Mouse (Mus musculus) adrenal gland, postnatal 14 days (tissue): Measurements from ENCODE around the gene Lhfpl2. TPM values are rescaled to one million over a fixed set of nuclear protein-coding genes. Genes with fewer than 3 reads are reported as not detected.

Source experiments
- DNase-seq: peaks from one replicate; pipeline ENCODE4 v3.0.0; 2021; ENCODE audit warnings: mixed read lengths
- total RNA-seq: library from RNA; stranded (reverse); gene quantifications from 2 replicates; pipeline ENCODE4 v1.2.3, GENCODE M21; 2021

The Lhfpl2 gene
- total RNA-seq, 1 experiment from 2014 or later = 35.4 TPM

DNA sequence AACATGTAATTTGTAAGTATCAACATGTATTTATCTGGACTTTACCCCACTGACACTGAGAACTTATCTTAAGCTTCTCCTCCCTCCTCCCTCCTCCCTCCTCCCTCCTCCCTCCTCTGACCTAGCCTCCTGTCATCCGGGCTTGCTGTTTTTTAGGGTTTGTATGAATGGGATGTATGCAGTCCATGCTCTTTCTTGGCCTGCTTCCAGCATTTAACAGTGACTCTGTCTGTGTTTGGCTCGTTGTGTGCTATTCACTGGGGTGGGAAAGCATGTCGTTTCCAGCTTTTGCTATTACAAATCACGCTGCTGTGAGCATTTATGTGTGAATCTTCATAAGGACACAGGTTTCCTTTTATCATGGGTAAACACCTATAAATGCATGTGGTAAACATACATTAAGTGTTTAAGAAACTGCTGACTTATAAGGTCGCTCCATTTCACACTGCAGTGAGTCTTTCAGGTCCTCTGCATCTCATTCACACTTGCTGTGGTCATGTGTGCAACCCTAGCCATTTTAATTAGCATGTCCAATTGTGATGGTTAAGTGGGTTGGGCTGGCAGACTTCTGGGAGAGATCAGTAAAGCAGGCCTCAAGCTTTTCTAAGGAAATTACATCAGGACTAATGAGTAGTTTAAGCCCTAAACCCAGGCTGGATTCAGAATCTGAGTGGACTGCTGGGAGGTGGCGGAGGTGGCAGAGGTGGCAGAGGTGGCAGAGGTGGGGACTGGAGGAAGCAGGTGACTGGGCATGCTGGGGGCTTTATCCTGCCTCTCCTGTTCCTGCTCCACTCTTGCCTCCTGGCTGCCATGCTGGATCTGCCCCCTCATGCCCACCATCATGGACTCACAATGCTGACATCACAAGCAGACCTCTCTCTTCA lies 153.9 kb downstream of the Lhfpl2 start:
- DNase-seq = no peak

DNA sequence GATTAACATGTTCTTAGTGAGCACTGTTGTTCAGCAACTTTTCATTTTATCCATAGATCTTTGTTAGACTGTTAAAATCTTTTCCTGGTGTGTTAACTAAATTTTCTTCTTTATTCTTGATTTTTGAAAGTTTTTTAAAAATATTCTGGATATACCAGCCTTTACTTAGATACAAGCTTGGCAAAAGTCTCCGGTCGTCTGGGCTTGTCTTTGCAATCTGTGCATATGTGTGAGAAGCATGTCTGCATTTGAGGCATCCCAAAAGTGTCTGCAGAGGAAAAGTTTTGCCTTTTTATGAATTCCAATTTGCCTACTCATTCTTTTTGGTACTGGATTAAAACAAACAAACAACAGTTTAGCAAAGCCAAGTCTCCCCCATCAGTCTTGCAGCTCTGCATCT lies 154.6 kb downstream of the Lhfpl2 start:
- DNase-seq = no peak

GRCm38 (mm10) chr13:94212716-94213115 lies 155.1 kb downstream of the Lhfpl2 start:
- no peak for DNase-seq

- no peak for DNase-seq
These were observed 166.0 kb downstream of the Lhfpl2 start for GRCm38 (mm10) chr13:94223609-94224008.

DNA sequence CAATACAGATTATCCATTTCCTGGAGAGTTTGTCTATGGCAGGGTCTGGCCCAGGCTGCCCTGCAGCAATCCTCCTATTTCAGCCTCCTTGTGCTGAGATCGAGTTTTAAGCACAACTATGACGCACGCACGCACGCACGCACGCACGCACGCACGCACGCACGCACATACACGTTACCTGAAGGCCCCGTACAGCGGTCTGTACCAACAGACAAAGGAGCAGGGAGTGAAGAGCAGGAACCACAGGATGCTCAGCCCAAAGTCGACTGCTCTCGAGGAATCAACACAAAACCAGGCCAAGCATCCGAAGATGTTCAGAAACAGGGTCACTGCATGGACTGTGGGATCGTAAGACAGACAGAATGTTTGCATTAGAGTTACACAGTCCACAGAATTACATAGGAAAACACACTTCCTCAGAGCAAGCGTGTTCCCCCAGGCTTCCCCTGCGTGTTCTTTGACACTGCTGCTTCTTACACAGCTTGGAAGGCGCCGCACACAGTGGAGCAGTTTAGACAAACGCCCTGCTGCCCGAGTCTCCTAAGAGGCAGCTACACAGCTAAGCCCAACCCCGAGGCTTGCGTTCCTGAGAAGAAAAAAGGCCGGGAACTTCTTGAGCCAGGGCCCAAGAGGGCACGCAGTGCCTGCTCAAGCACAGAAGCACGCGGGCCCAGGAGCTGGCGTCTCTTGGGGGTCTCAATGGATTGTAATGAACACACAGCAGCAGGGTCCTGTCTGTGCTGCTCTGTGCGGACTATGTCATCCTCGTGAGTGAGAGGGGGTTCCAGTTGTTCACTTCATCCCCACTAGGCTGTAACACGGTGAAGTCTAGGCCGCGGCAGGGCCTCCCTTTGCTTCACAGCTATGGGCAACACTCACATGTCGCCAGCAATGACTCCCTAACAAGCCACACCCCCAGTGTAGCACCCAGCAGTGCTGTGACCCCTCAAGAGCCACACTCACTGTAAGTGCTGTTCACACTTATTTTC lies 167.4 kb downstream of the Lhfpl2 start:
- no peak for DNase-seq

DNA sequence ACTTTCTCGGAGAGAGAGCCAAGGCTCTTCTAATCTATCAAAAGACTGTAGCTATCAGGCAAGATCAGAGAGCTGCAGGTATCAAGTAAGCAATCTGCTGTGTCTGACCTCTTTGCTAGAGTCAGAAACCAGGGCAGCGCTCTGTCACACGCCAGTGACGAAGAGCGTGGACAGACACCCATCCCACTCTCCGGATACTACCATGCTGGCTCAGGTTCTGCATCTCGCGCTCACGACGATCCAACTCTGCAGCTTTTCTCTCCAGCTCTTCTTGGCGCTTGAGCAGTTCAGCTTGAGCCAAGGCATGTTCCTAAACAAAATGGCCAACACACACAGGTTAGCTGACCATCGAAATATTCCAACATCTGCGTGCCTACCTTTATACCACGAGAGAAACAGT lies 174.3 kb downstream of the Lhfpl2 start:
- no peak for DNase-seq

DNA sequence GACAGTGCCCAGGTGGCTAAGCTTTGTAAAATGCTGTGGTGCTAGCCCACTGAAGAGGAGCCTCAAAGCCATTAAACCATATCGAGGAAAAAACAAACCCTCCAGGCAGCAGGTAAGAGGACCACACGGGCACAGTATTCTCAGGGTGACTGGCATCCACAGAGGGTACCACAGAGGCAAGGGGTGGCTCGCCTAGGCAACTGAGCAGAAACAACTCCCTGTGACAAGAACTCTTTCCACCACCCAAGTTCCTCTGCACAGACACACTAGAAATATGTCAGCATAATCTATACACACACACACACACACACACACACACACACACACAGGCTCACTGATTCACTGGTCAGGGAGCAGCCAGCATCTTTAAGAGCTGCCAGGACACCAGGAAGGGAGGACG lies 181.9 kb downstream of the Lhfpl2 start:
- no peak for DNase-seq

DNA sequence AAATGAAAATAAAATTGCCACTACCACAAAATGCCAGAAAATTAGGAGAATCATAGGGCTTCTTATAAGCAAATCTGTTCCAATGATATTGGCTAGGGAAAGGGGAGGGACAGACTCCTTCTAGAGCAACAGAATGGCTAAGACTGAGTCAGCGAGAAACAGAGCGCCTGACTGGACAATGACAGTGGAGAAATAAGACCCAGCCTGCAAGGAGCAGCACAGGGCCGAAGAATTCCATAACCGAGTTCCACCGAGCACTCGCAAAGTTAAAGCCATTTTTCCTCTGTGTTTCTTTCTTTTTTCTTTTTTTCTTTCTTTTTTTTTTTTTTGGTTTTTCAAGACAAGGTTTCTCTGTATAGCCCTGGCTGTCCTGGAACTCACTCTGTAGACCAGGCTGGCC lies 182.5 kb downstream of the Lhfpl2 start:
- peak; percentile 25 for DNase-seq

DNA sequence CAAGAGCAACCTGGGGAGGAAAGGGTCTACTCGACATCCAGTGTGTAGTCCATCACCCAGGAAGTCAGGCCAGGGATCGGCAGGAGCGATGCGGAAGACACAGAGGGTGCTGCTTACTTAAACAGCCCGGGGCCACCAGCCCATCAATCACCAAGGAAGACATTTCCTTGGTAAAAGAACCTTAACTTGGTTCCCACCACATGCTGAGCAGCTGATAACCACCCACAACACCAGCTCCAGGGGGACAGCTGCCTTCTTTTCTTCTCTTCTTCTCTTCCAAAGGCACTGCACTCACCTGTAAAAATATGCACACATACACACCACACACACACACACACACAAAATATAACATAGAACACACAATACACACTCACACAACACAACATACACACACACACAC lies 183.3 kb downstream of the Lhfpl2 start:
- DNase-seq = no peak

DNA sequence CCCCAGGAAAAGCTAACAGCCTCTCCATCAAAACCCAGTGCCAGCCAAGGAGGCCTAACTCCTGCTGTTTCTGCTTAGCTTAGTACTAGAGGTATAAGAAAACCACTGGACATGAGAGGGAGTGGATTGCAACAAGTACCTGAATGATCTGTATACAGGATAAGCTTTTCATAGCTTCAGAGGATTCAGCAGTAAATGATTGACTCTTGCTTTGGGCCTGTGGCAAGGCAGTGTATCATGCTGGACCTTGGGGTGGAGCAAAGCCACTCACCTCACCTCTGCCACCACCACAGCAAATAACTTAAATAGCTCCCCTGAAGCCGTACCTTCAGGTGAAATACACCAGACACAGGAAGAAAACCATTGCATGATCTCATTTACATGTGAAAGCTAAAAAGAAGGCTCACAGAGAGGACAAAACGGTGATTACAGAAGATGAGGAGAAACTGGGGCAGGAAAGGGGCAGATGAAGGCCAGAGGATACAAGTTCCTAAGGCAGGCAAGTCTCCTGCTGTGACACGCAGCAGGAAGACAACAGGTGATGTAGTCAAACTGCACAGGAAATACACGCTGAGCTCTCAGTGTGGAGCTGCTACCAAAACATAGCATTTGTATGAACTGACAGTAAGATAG lies 184.4 kb downstream of the Lhfpl2 start:
- no peak for DNase-seq

GRCm38 (mm10) chr13:94242897-94243296 lies 185.3 kb downstream of the Lhfpl2 start:
- no peak for DNase-seq

Other genes with a start within 250 kb of the Lhfpl2 start
- 44.9 and 45.2 TPM in 2 replicates for gene Scamp1, start 228.1 kb downstream of the Lhfpl2 start, total RNA-seq